Mouse (Mus musculus): Measurements from ENCODE around the gene Pglyrp3. TPM values are rescaled to one million over a fixed set of nuclear protein-coding genes. Genes with fewer than 3 reads are reported as not detected.
"Not testable (repeated sequence)": the region's sequence is repeated elsewhere in the genome, so short reads cannot be mapped to it uniquely, and the experiment has no call there.

Gene Pglyrp3
- not detected in 2 replicates for total RNA-seq (2017)

- ATAC-seq (ENCODE audit: extremely low read depth, insufficient number of reproducible peaks, low FRiP score, poor library complexity, severe bottlenecking), result no peak
Observed at GRCm38 (mm10) chr3:92014283-92014682, at the start of gene Pglyrp3. Gene Pglyrp3, plus strand, starts transcription at chr3:92014583.

DNA sequence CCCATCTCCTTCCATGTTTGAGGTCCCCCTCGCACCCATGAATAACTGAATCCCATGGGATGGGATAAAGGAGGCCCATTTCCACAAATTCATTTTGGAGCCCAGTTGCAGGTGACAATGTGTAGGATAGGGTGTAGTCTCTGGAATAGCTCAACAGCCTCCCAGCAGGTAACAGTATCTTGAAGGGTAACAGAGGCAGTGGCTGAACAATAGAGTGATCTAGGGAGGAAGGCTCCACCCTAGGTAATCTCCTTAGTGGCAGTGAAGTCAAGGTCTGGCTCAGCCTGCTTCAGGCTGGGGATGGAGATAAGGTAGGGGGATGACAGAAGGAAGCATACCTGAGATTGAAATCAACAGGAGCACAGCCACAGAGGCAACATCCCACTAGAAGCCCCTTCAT is 3.4 kb upstream of the Pglyrp3 start:
- ATAC-seq (ENCODE audit: extremely low read depth, insufficient number of reproducible peaks, low FRiP score, poor library complexity, severe bottlenecking), result no peak

- ATAC-seq (ENCODE audit: extremely low read depth, insufficient number of reproducible peaks, low FRiP score, poor library complexity, severe bottlenecking), result not testable (repeated sequence)
Observed at GRCm38 (mm10) chr3:92024541-92024940, 10.2 kb downstream of the Pglyrp3 start.

DNA sequence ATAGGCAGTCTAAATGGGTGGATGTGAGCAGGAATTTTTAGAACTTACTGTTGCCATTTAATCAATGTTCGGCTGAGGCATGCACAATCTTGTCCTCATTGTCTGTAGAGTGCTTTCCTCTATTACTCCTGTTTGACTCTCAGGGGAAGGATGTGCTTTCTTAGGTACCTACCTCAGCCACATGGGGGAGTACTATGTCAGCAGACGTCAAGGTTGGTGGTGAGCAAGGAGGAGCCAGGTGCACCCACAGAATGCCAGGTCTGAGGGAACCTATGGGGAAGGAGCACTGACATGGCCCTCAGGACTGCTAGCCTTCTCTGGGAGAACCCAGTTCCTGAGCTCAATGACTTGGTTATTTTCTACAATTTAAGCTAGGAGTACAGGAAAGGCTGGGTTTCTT is 18.8 kb downstream of the Pglyrp3 start:
- ATAC-seq (ENCODE audit: extremely low read depth, insufficient number of reproducible peaks, low FRiP score, poor library complexity, severe bottlenecking), result no peak

GRCm38 (mm10) chr3:92033892-92034291 is 19.5 kb downstream of the Pglyrp3 start:
- ATAC-seq (ENCODE audit: extremely low read depth, insufficient number of reproducible peaks, low FRiP score, poor library complexity, severe bottlenecking), result no peak

DNA sequence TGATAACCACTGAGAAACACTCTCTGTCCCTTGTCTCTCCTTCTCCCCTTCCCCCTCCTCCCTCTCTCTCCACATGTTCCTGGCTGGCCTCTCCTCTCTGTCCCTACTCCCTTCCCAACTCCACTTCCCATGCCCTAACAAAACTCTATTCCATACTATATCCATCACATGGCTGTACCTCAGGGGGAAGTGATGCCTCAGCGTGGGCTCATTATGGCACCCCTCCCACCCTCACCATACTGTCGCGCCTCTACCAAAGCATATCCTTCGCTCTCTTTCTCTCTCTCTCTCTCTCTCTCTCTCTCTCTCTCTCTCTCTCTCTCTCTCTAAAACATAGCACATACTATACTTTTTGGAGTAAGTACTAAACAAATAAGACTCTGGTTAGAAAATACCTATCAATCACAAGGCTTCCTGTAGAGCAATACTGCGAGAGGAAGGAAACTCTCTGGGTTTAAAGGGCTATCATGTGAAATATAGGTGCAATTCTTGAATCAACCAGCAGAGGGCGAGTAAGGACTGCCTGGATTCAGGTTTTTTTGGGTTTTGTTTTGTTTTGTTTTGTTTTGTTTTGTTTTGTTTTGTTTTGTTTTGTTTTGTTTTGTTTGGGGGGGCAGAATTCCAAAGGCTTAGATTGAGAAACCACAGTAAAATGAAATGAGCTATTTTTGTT is 36.1 kb downstream of the Pglyrp3 start:
- ATAC-seq (ENCODE audit: extremely low read depth, insufficient number of reproducible peaks, low FRiP score, poor library complexity, severe bottlenecking), result no peak

GRCm38 (mm10) chr3:92080462-92081284 is 66.3 kb downstream of the Pglyrp3 start:
- ATAC-seq (ENCODE audit: extremely low read depth, insufficient number of reproducible peaks, low FRiP score, poor library complexity, severe bottlenecking), result no peak

Other genes starting within 250 kb of the Pglyrp3 start
- not detected in 2 replicates for gene Lor, start 68.6 kb downstream of the Pglyrp3 start, total RNA-seq (2017)
- gene Prr9, start 109.4 kb downstream of the Pglyrp3 start, total RNA-seq (2017), result not detected in 2 replicates
- not detected in 2 replicates for gene Lelp1, start 128.2 kb downstream of the Pglyrp3 start, total RNA-seq (2017)
- gene Sprr2a1, start 201.2 kb downstream of the Pglyrp3 start, total RNA-seq (2017), result not detected in 2 replicates
- gene Sprr2a2, start 201.3 kb downstream of the Pglyrp3 start, total RNA-seq (2017), result 0.12 TPM in 1 of 2 replicates, not detected in the other